Comparison of ENCODE assay signal across 14 mouse cellular contexts in the genomic region with DNA sequence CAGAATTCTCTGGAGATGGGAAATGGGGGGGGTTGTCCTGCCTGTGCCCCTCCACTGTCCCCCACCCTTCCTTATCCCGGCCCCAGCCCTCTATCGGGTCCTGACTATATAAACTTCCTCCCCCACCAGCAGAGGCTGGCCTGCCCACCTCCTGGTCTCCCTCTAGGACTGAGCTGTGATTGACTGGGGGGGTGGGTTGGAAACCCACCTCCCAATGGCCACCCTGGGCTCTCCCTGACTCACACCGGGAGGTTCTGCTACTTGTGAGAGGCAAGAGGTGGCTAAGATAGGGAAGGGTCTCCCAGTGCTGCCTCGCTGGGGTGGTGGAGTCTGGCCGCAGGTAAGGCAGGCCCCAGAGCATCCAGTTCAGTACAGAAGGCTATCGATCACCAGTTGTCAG. TPM values are rescaled to one million over a fixed set of nuclear protein-coding genes. Genes with fewer than 3 reads are reported as not detected.
DNase-seq lines count a peak whose midpoint lies in the region; ATAC-seq lines count a peak whose summit lies in the region.
"Had no signal": no experiment of that assay in that cellular context is flagged by ENCODE, and none has a peak within 500 bp of the region (broad histone marks: within the 10 kb centered on the region; RNA-seq: fewer than 3 reads in every experiment).

No protein-coding gene starts in this region.

- H3K27me3 ChIP-seq in hindbrain, embryonic 10.5 days (ENCODE audit: insufficient read depth, poor library complexity, severe bottlenecking): peaks cover 74% of the 10 kb centered on the region
- H3K27me3 ChIP-seq in hindbrain, embryonic 16.5 days (replicated peaks; ENCODE audit: control insufficient read depth, insufficient read depth, low read length): no peaks in the 10 kb centered on the region
- H3K27me3 ChIP-seq in midbrain, embryonic 10.5 days (ENCODE audit: low read depth, poor library complexity, severe bottlenecking): no peaks in the 10 kb centered on the region
- H3K27me3 ChIP-seq in midbrain, embryonic 11.5 days (ENCODE audit: control insufficient read depth, insufficient read depth, low read length): no peaks in the 10 kb centered on the region
- H3K27me3 ChIP-seq in intestine, embryonic 16.5 days (replicated peaks; ENCODE audit: control insufficient read depth, insufficient read depth, low read length): no peaks in the 10 kb centered on the region
- H3K27me3 ChIP-seq in stomach, embryonic 16.5 days (ENCODE audit: control insufficient read depth, insufficient read depth, low read length): no peaks in the 10 kb centered on the region

- peak overlapping the region; percentile 26; the same call in 1 of the 2 replicates for H3K4me3 ChIP-seq in hindbrain, embryonic 10.5 days
- H3K4me3 ChIP-seq in hindbrain, embryonic 16.5 days (ENCODE audit: low read length): no peak overlapping the region
- peak overlapping the region; percentile 9; the same call in 1 of the 2 replicates for H3K4me3 ChIP-seq in midbrain, embryonic 10.5 days
- no peak overlapping the region for H3K4me3 ChIP-seq in midbrain, embryonic 11.5 days (ENCODE audit: low read depth, low read length)
- no peak overlapping the region for H3K4me3 ChIP-seq in intestine, embryonic 16.5 days (ENCODE audit: low read length)
- no peak overlapping the region; the same call in 1 of the 2 replicates for H3K4me3 ChIP-seq in stomach, embryonic 16.5 days (replicated peaks; ENCODE audit: low read length)

- no peak for ATAC-seq in hindbrain, embryonic 16.5 days
- ATAC-seq in midbrain, embryonic 11.5 days (ENCODE audit: low FRiP score): no peak
- no peak for ATAC-seq in intestine, embryonic 16.5 days
- ATAC-seq in stomach, embryonic 16.5 days (ENCODE audit: insufficient read depth, low FRiP score): no peak

- H3K4me2 ChIP-seq in hindbrain, embryonic 16.5 days (ENCODE audit: low read length): no peak overlapping the region
- H3K4me2 ChIP-seq in midbrain, embryonic 11.5 days: no peak overlapping the region
- H3K4me2 ChIP-seq in intestine, embryonic 16.5 days (ENCODE audit: low read depth, low read length): no peak overlapping the region
- H3K4me2 ChIP-seq in stomach, embryonic 16.5 days (ENCODE audit: low read depth, low read length): peak overlapping the region; percentile 37

- H3K9ac ChIP-seq in hindbrain, embryonic 16.5 days (ENCODE audit: low read depth, low read length): no peak overlapping the region; the same call in 1 of the 2 replicates
- no peak overlapping the region for H3K9ac ChIP-seq in midbrain, embryonic 11.5 days (ENCODE audit: low read length)
- H3K9ac ChIP-seq in intestine, embryonic 16.5 days (ENCODE audit: low read depth, low read length): peak overlapping the region; percentile 65; the same call in 1 of the 2 replicates
- H3K9ac ChIP-seq in stomach, embryonic 16.5 days (ENCODE audit: low read length): peak overlapping the region; percentile 45; the same call in 1 of the 2 replicates

- H3K36me3 ChIP-seq in hindbrain, embryonic 10.5 days: peaks cover 52% of the 10 kb centered on the region
- peaks cover 13% of the 10 kb centered on the region; the same call in 1 of the 2 replicates for H3K36me3 ChIP-seq in hindbrain, embryonic 16.5 days (ENCODE audit: control insufficient read depth, insufficient read depth, low read length)
- H3K36me3 ChIP-seq in midbrain, embryonic 10.5 days: peaks cover 44% of the 10 kb centered on the region
- H3K36me3 ChIP-seq in midbrain, embryonic 11.5 days (ENCODE audit: control insufficient read depth, insufficient read depth, low read length): no peaks in the 10 kb centered on the region
- peaks cover 19% of the 10 kb centered on the region for H3K36me3 ChIP-seq in intestine, embryonic 16.5 days (ENCODE audit: control insufficient read depth, insufficient read depth, low read length)
- H3K36me3 ChIP-seq in stomach, embryonic 16.5 days (ENCODE audit: control insufficient read depth, insufficient read depth, low read length): peaks cover 11% of the 10 kb centered on the region

- peak overlapping the region; percentile 85 for H3K27ac ChIP-seq in hindbrain, embryonic 10.5 days
- no peak overlapping the region for H3K27ac ChIP-seq in hindbrain, embryonic 16.5 days (ENCODE audit: low read depth, low read length)
- peak overlapping the region; percentile 86 for H3K27ac ChIP-seq in midbrain, embryonic 10.5 days (replicated peaks)
- H3K27ac ChIP-seq in midbrain, embryonic 11.5 days (ENCODE audit: low read depth, low read length): no peak overlapping the region; the same call in 1 of the 2 replicates
- H3K27ac ChIP-seq in intestine, embryonic 16.5 days (ENCODE audit: low read length): peak overlapping the region; percentile 91
- peak overlapping the region; percentile 84; the same call in 1 of the 2 replicates for H3K27ac ChIP-seq in stomach, embryonic 16.5 days (ENCODE audit: low read length)

- H3K9me3 ChIP-seq in hindbrain, embryonic 10.5 days: no peaks in the 10 kb centered on the region
- H3K9me3 ChIP-seq in hindbrain, embryonic 16.5 days (ENCODE audit: control insufficient read depth, low read length): no peaks in the 10 kb centered on the region
- H3K9me3 ChIP-seq in midbrain, embryonic 10.5 days (replicated peaks): no peaks in the 10 kb centered on the region
- no peaks in the 10 kb centered on the region for H3K9me3 ChIP-seq in midbrain, embryonic 11.5 days (ENCODE audit: control insufficient read depth, low read length)
- no peaks in the 10 kb centered on the region for H3K9me3 ChIP-seq in intestine, embryonic 16.5 days (ENCODE audit: control insufficient read depth, low read length)
- no peaks in the 10 kb centered on the region for H3K9me3 ChIP-seq in stomach, embryonic 16.5 days (replicated peaks; ENCODE audit: control insufficient read depth, low read length)

- no peak for DNase-seq in hindbrain, embryonic 10.5 days (ENCODE audit: low spot score)
- DNase-seq in midbrain, embryonic 10.5 days (ENCODE audit: low spot score): no peak
- DNase-seq in midbrain, embryonic 11.5 days (ENCODE audit: low spot score, missing footprints): no peak
- no peak for DNase-seq in spleen, adult 12 weeks (ENCODE audit: low spot score)
- DNase-seq: adrenal gland, adult 8-10 months; cerebellum, adult 2 months; gastrocnemius, postnatal 36 days; kidney, postnatal 14 days; layer of hippocampus, adult 9-11 months; lung, adult 18-20 months; thymus, postnatal 14 days had no signal

- WGBS in hindbrain, embryonic 10.5 days: 78% methylated on average over 6 of the region's 6 CpGs
- 75% methylated on average over 6 of the region's 6 CpGs for WGBS in hindbrain, embryonic 16.5 days
- 81% methylated on average over 6 of the region's 6 CpGs for WGBS in midbrain, embryonic 10.5 days
- 84% methylated on average over 6 of the region's 6 CpGs for WGBS in midbrain, embryonic 11.5 days
- 59% methylated on average over 6 of the region's 6 CpGs for WGBS in intestine, embryonic 16.5 days
- 58% methylated on average over 6 of the region's 6 CpGs for WGBS in stomach, embryonic 16.5 days

- peaks cover 56% of the 10 kb centered on the region for H3K4me1 ChIP-seq in hindbrain, embryonic 10.5 days (replicated peaks)
- peaks cover 4% of the 10 kb centered on the region; the same call in 1 of the 2 replicates for H3K4me1 ChIP-seq in hindbrain, embryonic 16.5 days (ENCODE audit: control insufficient read depth, insufficient read depth, low read depth, low read length)
- peaks cover 51% of the 10 kb centered on the region for H3K4me1 ChIP-seq in midbrain, embryonic 10.5 days
- peaks cover 23% of the 10 kb centered on the region for H3K4me1 ChIP-seq in midbrain, embryonic 11.5 days (ENCODE audit: control insufficient read depth, insufficient read depth, low read length)
- H3K4me1 ChIP-seq in intestine, embryonic 16.5 days (ENCODE audit: control insufficient read depth, insufficient read depth, low read length): peaks cover 40% of the 10 kb centered on the region
- H3K4me1 ChIP-seq in stomach, embryonic 16.5 days (ENCODE audit: control insufficient read depth, insufficient read depth, low read length): peaks cover 39% of the 10 kb centered on the region

RNA-seq across cellular contexts. Expression of a gene that starts 12.4 kb away (rescaled TPM):
- polyA plus RNA-seq in hindbrain, embryonic 10.5 days (2016; fragmentation: Nextera tagmentation; extraction: Ambion mirVana): 128 and 140 TPM in 2 replicates
- 97.7 and 102 TPM in 2 replicates for polyA plus RNA-seq in hindbrain, embryonic 16.5 days (2015; fragmentation: Nextera tagmentation; extraction: Ambion mirVana)
- 136 and 155 TPM in 2 replicates for polyA plus RNA-seq in midbrain, embryonic 10.5 days (2016; fragmentation: Nextera tagmentation; extraction: Ambion mirVana)
- 92.7 and 98.4 TPM in 2 replicates for polyA plus RNA-seq in midbrain, embryonic 11.5 days (2014; fragmentation: Nextera tagmentation; extraction: Ambion mirVana)
- polyA plus RNA-seq in intestine, embryonic 16.5 days (2015; fragmentation: Nextera tagmentation; extraction: Ambion mirVana): 86.2 and 96.6 TPM in 2 replicates
- polyA plus RNA-seq in stomach, embryonic 16.5 days (2015; fragmentation: Nextera tagmentation; extraction: Ambion mirVana): 76.7 and 86.9 TPM in 2 replicates

RNA-seq across cellular contexts. Expression of a gene that starts 20.7 kb away (rescaled TPM):
- 11.1 and 15.0 TPM in 2 replicates for polyA plus RNA-seq in hindbrain, embryonic 10.5 days (2016; fragmentation: Nextera tagmentation; extraction: Ambion mirVana)
- 1.6 and 1.7 TPM in 2 replicates for polyA plus RNA-seq in hindbrain, embryonic 16.5 days (2015; fragmentation: Nextera tagmentation; extraction: Ambion mirVana)
- 12.5 and 13.4 TPM in 2 replicates for polyA plus RNA-seq in midbrain, embryonic 10.5 days (2016; fragmentation: Nextera tagmentation; extraction: Ambion mirVana)
- 4.2 and 6.2 TPM in 2 replicates for polyA plus RNA-seq in midbrain, embryonic 11.5 days (2014; fragmentation: Nextera tagmentation; extraction: Ambion mirVana)
- 19.4 and 22.1 TPM in 2 replicates for polyA plus RNA-seq in intestine, embryonic 16.5 days (2015; fragmentation: Nextera tagmentation; extraction: Ambion mirVana)
- polyA plus RNA-seq in stomach, embryonic 16.5 days (2015; fragmentation: Nextera tagmentation; extraction: Ambion mirVana): 4.9 and 5.2 TPM in 2 replicates

RNA-seq across cellular contexts. Expression of a gene that starts 23.0 kb away (rescaled TPM):
- 0.35 TPM in 2 replicates for polyA plus RNA-seq in hindbrain, embryonic 10.5 days (2016; fragmentation: Nextera tagmentation; extraction: Ambion mirVana)
- polyA plus RNA-seq in hindbrain, embryonic 16.5 days (2015; fragmentation: Nextera tagmentation; extraction: Ambion mirVana): 0.45 and 0.46 TPM in 2 replicates
- 0.25 and 0.30 TPM in 2 replicates for polyA plus RNA-seq in midbrain, embryonic 10.5 days (2016; fragmentation: Nextera tagmentation; extraction: Ambion mirVana)
- 0.22 and 0.38 TPM in 2 replicates for polyA plus RNA-seq in midbrain, embryonic 11.5 days (2014; fragmentation: Nextera tagmentation; extraction: Ambion mirVana)
- 0.15 and 0.16 TPM in 2 replicates for polyA plus RNA-seq in intestine, embryonic 16.5 days (2015; fragmentation: Nextera tagmentation; extraction: Ambion mirVana)
- 0.21 and 0.45 TPM in 2 replicates for polyA plus RNA-seq in stomach, embryonic 16.5 days (2015; fragmentation: Nextera tagmentation; extraction: Ambion mirVana)

RNA-seq across cellular contexts. Expression of a gene that starts 26.5 kb away (rescaled TPM):
- 130 and 152 TPM in 2 replicates for polyA plus RNA-seq in hindbrain, embryonic 10.5 days (2016; fragmentation: Nextera tagmentation; extraction: Ambion mirVana)
- polyA plus RNA-seq in hindbrain, embryonic 16.5 days (2015; fragmentation: Nextera tagmentation; extraction: Ambion mirVana): 293 and 300 TPM in 2 replicates
- 126 and 154 TPM in 2 replicates for polyA plus RNA-seq in midbrain, embryonic 10.5 days (2016; fragmentation: Nextera tagmentation; extraction: Ambion mirVana)
- polyA plus RNA-seq in midbrain, embryonic 11.5 days (2014; fragmentation: Nextera tagmentation; extraction: Ambion mirVana): 127 and 135 TPM in 2 replicates
- polyA plus RNA-seq in intestine, embryonic 16.5 days (2015; fragmentation: Nextera tagmentation; extraction: Ambion mirVana): 105 and 116 TPM in 2 replicates
- 160 and 176 TPM in 2 replicates for polyA plus RNA-seq in stomach, embryonic 16.5 days (2015; fragmentation: Nextera tagmentation; extraction: Ambion mirVana)

RNA-seq across cellular contexts. Expression of a gene that starts 30.7 kb away (rescaled TPM):
- polyA plus RNA-seq in hindbrain, embryonic 10.5 days (2016; fragmentation: Nextera tagmentation; extraction: Ambion mirVana): 0.72 and 0.80 TPM in 2 replicates
- polyA plus RNA-seq in hindbrain, embryonic 16.5 days (2015; fragmentation: Nextera tagmentation; extraction: Ambion mirVana): 3.1 and 3.7 TPM in 2 replicates
- 1.0 and 1.2 TPM in 2 replicates for polyA plus RNA-seq in midbrain, embryonic 10.5 days (2016; fragmentation: Nextera tagmentation; extraction: Ambion mirVana)
- polyA plus RNA-seq in midbrain, embryonic 11.5 days (2014; fragmentation: Nextera tagmentation; extraction: Ambion mirVana): 0.34 and 0.61 TPM in 2 replicates
- 0.68 and 0.69 TPM in 2 replicates for polyA plus RNA-seq in intestine, embryonic 16.5 days (2015; fragmentation: Nextera tagmentation; extraction: Ambion mirVana)
- 0.89 and 0.97 TPM in 2 replicates for polyA plus RNA-seq in stomach, embryonic 16.5 days (2015; fragmentation: Nextera tagmentation; extraction: Ambion mirVana)

Comparison
In these comparisons a context has a peak if more than half of its experiments do, and no peak if none do; other contexts are left out.
1. H3K27ac ChIP-seq: peak in hindbrain, embryonic 10.5 days (single experiment), midbrain, embryonic 10.5 days (single experiment), intestine, embryonic 16.5 days (single experiment) and stomach, embryonic 16.5 days (single experiment); none in hindbrain, embryonic 16.5 days (single experiment) and midbrain, embryonic 11.5 days (single experiment).
2. H3K4me3 ChIP-seq: peak in hindbrain, embryonic 10.5 days (single experiment) and midbrain, embryonic 10.5 days (single experiment); none in hindbrain, embryonic 16.5 days (single experiment), midbrain, embryonic 11.5 days (single experiment), intestine, embryonic 16.5 days (single experiment) and stomach, embryonic 16.5 days (single experiment).
3. H3K9ac ChIP-seq: peak in intestine, embryonic 16.5 days (single experiment) and stomach, embryonic 16.5 days (single experiment); none in hindbrain, embryonic 16.5 days (single experiment) and midbrain, embryonic 11.5 days (single experiment).